Mouse (Mus musculus) embryonic facial prominence, embryonic 12.5 days (tissue): Measurements from ENCODE around the gene Zfp106. TPM values are rescaled to one million over a fixed set of nuclear protein-coding genes. Genes with fewer than 3 reads are reported as not detected.

Experiments used
- ATAC-seq: fragments of 200-750 bp; cut with Nextera tagmentation; 2 replicates; pipeline ENCODE4 v1.8.0; 2017; ENCODE audit not compliant: insufficient number of reproducible peaks, insufficient read depth, low FRiP score, low TSS enrichment
- H3K27ac ChIP-seq: fragments of 300-500 bp; sonication (generic); 2 replicates; pipeline ENCODE4 v1.5.1; 2016; ENCODE audit warnings: mild to moderate bottlenecking
- H3K27me3 ChIP-seq: fragments of 300-500 bp; sonication (generic); 2 replicates; pipeline ENCODE4 v1.6.1; 2016; ENCODE audit warnings: mild to moderate bottlenecking, moderate library complexity
- H3K36me3 ChIP-seq: fragments of 300-500 bp; sonication (generic); 2 replicates; pipeline ENCODE4 v1.6.1; 2016; ENCODE audit warnings: mild to moderate bottlenecking
- H3K4me1 ChIP-seq: fragments of 300-500 bp; sonication (generic); 2 replicates; pipeline ENCODE4 v1.6.1; 2016
- H3K4me2 ChIP-seq: fragments of 300-500 bp; sonication (generic); replicated peaks from 2 replicates; pipeline ENCODE4 v1.6.1; 2016; ENCODE audit warnings: mild to moderate bottlenecking, moderate library complexity
- H3K4me3 ChIP-seq: fragments of 300-500 bp; sonication (generic); 2 replicates; pipeline ENCODE4 v1.5.1; 2016; ENCODE audit warnings: mild to moderate bottlenecking
- H3K9ac ChIP-seq: fragments of 300-500 bp; sonication (generic); 2 replicates; pipeline ENCODE4 v1.6.1; 2016; ENCODE audit warnings: mild to moderate bottlenecking, moderate library complexity
- H3K9me3 ChIP-seq: fragments of 300-500 bp; sonication (generic); 2 replicates; pipeline ENCODE4 v1.6.1; 2016; ENCODE audit warnings: mild to moderate bottlenecking, moderate library complexity
- WGBS: fragments of 180-500 bp; shearing (Covaris S2); methylation state at CpG from one replicate; pipeline ENCODE4 v1.1.7; 2016; 5-methylcytosine and 5-hydroxymethylcytosine counted together
- polyA plus RNA-seq: library from polyadenylated mRNA; unstranded; fragments of >200 nt; fragmentation: Nextera tagmentation; extraction: Ambion mirVana; gene quantifications from 2 replicates; pipeline ENCODE4 v1.2.1, GENCODE M21; 2016

The Zfp106 gene
- polyA plus RNA-seq, 1 experiment from 2014 or later: 57.0 TPM

DNA sequence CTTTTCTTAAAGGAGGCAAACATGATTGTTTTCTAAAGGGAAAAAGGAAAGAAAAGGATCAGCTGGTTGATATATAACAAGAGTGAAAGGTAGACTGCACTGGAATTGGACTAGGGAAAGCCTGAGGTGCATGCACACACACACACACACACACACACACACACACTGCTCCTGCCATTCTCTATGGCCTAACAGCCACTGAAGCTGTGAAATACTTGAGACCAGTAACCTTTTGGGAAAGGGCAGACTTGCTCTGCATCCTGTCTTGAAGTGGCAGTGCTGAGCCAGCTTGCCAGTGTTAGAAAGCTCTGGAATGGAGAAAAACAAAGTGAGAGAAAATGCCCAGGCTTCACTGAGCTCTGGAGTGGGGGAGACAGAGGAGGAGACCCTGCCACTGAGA lies 95.6 kb downstream of the Zfp106 start:
- no peak for ATAC-seq

DNA sequence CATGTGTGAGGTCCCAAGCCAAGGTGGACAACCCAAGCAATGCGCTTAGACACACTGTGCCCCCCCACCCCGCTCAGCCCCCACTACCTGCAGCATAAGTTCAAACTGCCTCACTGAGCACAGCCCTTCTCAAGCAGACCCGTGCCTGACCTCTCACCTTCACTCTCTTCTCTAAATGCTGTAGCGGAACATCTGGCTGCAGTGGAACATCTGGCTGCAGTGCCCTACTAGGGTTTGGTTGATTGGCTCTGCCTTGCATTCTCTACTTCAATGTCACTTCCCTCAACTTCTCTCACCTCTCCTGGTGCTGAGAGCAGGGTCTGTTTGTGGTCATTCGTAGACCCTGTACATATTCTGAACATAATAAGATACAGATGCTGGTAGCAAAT lies 98.3 kb downstream of the Zfp106 start:
- Histone ChIP-seq H3K9ac (no peak overlapping the region), H3K27ac (no peak overlapping the region), H3K4me1 (no peaks in the 10 kb centered on the region), H3K9me3 (no peaks in the 10 kb centered on the region), H3K36me3 (no peaks in the 10 kb centered on the region), H3K4me3 (no peak overlapping the region), H3K4me2 (no peak overlapping the region), H3K27me3 (no peaks in the 10 kb centered on the region)
- WGBS: 63% methylated on average over 5 of the region's 5 CpGs
- ATAC-seq: no peak

More for the DNA sequence above, 95.6 kb downstream of the Zfp106 start:
- Histone ChIP-seq H3K9ac (no peak overlapping the region), H3K4me1 (no peaks in the 10 kb centered on the region), H3K4me2 (no peak overlapping the region), H3K4me3 (no peak overlapping the region), H3K9me3 (no peaks in the 10 kb centered on the region), H3K27me3 (no peaks in the 10 kb centered on the region), H3K27ac (no peak overlapping the region), H3K36me3 (no peaks in the 10 kb centered on the region)

DNA sequence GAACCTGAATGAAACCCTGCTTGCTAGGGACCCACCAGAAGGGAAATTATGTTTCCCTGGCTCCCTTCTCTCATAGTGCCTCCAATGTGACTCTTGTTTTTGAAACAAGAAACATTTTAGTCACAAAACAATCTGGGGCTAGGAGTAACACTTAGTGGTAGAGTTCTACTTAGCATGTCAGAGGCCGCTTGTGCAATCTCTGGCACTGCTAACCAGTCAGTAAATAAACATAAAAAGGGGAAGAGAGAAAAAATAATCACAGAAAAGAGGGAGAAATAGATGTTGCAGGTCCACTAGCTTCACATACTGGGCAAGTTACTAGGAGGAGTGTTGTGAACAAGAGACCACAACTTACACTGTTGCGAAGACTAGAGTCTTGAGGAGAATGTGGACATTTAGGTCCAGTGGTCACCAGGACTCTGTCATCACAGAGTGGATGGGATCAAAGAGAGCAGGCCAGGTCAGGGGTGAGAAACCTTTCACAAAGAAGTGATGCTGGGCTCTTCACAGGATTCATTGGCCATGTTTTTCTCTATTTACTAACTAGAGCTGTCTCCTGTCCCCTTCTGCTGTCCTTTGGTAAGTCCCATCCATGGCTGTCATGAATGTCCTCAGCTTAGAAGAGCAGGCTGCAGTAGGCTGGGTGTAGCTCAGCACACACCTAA lies 98.8 kb downstream of the Zfp106 start:
- Histone ChIP-seq H3K9ac (no peak overlapping the region), H3K27ac (no peak overlapping the region), H3K27me3 (no peaks in the 10 kb centered on the region), H3K4me3 (no peak overlapping the region), H3K9me3 (no peaks in the 10 kb centered on the region), H3K36me3 (no peaks in the 10 kb centered on the region), H3K4me1 (no peaks in the 10 kb centered on the region), H3K4me2 (no peak overlapping the region)
- WGBS: 89% methylated on average over 2 of the region's 2 CpGs
- ATAC-seq: no peak

DNA sequence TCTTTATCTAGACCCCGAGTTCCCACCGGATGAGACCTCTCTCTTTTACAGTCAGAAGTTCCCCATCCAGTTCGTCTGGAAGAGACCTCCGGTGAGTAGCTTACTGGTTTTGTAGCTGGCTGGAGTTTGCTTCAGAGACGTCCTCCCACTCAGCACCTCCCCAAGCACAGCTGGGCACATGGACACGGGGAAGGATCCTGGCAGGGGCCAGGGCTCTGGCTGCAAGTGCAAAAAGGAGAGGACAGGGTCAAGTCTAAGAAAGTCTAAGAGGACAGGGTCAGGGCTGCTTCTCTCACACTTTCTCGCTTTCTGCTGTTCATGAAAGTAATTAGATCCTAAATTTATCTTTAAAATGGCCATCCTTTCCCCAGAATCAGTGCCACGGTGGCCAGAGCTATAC lies 99.6 kb downstream of the Zfp106 start:
- Histone ChIP-seq H3K4me3 (no peak overlapping the region), H3K4me2 (no peak overlapping the region), H3K9ac (no peak overlapping the region), H3K9me3 (no peaks in the 10 kb centered on the region), H3K27ac (no peak overlapping the region), H3K36me3 (no peaks in the 10 kb centered on the region), H3K27me3 (no peaks in the 10 kb centered on the region), H3K4me1 (no peaks in the 10 kb centered on the region)
- no peak for ATAC-seq
- 79% methylated on average over 8 of the region's 8 CpGs for WGBS

DNA sequence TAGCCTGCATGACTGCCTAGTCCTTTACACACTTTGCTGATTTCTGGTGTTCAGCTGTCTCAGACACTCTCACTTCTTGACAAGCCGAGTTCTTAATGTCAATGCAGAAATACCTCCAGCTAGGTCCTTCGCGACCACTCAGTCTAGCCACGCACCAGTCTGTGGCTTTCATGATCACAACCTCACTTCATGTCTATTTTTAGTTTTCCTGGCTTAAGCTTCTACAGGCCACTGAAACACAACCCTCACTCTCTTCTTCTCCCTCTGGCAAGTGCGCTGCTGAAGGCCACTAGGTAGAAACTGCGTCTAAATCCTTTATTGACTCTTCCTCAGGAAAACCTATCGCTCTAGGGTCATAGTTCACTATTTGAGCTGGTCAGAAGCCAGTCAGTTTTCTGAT lies 100.3 kb downstream of the Zfp106 start:
- Histone ChIP-seq H3K4me3 (no peak overlapping the region), H3K4me1 (no peaks in the 10 kb centered on the region), H3K27me3 (no peaks in the 10 kb centered on the region), H3K4me2 (no peak overlapping the region), H3K9ac (no peak overlapping the region), H3K36me3 (no peaks in the 10 kb centered on the region), H3K27ac (no peak overlapping the region), H3K9me3 (no peaks in the 10 kb centered on the region)
- ATAC-seq: no peak
- WGBS: 88% methylated on average over 7 of the region's 7 CpGs

DNA sequence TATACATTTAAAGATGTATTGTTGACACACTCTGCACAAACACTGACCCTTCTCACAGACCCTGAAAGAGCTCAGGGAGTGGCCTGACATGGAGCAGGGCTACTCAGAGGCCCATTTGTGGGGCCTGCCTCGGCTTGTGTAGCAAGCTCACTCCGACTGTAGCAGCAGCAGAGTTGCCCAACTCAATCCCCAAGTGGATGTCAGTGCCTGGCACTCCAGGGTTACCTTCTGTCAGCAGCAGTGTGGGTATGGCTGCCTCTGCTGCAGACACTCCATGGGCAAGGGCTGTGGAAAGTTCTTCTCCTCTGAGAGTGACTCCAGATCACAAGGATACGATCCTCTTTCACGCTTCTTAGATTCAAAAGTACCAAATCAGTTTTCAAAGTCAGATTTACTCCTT lies 103.4 kb downstream of the Zfp106 start:
- Histone ChIP-seq H3K36me3 (no peaks in the 10 kb centered on the region), H3K4me2 (no peak overlapping the region), H3K9ac (no peak overlapping the region), H3K4me1 (no peaks in the 10 kb centered on the region), H3K27me3 (no peaks in the 10 kb centered on the region), H3K27ac (no peak overlapping the region), H3K9me3 (no peaks in the 10 kb centered on the region), H3K4me3 (no peak overlapping the region)
- no peak for ATAC-seq
- 81% methylated on average over 4 of the region's 4 CpGs for WGBS

Other genes with a start within 250 kb of the Zfp106 start
- 0.06 TPM in 1 of 2 replicates, not detected in the other for gene Pla2g4f, start 249.7 kb downstream of the Zfp106 start, polyA plus RNA-seq
- gene Vps39, start 210.7 kb downstream of the Zfp106 start, polyA plus RNA-seq: 27.8 and 29.7 TPM in 2 replicates
- 8.3 and 9.0 TPM in 2 replicates for gene Ganc, start 159.9 kb downstream of the Zfp106 start, polyA plus RNA-seq
- 9.0 and 9.6 TPM in 2 replicates for gene Tmem87a, start 159.7 kb downstream of the Zfp106 start, polyA plus RNA-seq
- gene Capn3, start 107.8 kb downstream of the Zfp106 start, polyA plus RNA-seq: 3.8 and 7.2 TPM in 2 replicates
- gene Snap23, start 3.8 kb upstream of the Zfp106 start, polyA plus RNA-seq: 56.4 and 60.7 TPM in 2 replicates
- 28.1 and 28.7 TPM in 2 replicates for gene Haus2, start 45.5 kb upstream of the Zfp106 start, polyA plus RNA-seq
- gene Lrrc57, start 45.7 kb upstream of the Zfp106 start, polyA plus RNA-seq: 25.1 and 28.4 TPM in 2 replicates
- gene Stard9, start 65.3 kb upstream of the Zfp106 start, polyA plus RNA-seq: 6.3 and 6.4 TPM in 2 replicates